Mouse (Mus musculus) neural tube, embryonic 13.5 days (tissue): ENCODE data around the gene Etv1. TPM values are rescaled to one million over a fixed set of nuclear protein-coding genes. Genes with fewer than 3 reads are reported as not detected.

Experiments
- ATAC-seq: fragments of 200-750 bp; cut with Nextera tagmentation; 2 replicates; pipeline ENCODE4 v1.8.0; 2017; ENCODE audit warnings: low read depth, mild to moderate bottlenecking, moderate TSS enrichment, moderate library complexity
- H3K27ac ChIP-seq: fragments of 300-500 bp; sonication (generic); replicated peaks from 2 replicates; pipeline ENCODE4 v1.5.1; 2015; ENCODE audit warnings: moderate library complexity, mild to moderate bottlenecking, inconsistent platforms
- H3K27me3 ChIP-seq: fragments of 300-500 bp; sonication (generic); 2 replicates; pipeline ENCODE4 v1.6.1; 2015; ENCODE audit warnings: mild to moderate bottlenecking, inconsistent platforms
- H3K36me3 ChIP-seq: fragments of 300-500 bp; sonication (generic); 2 replicates; pipeline ENCODE4 v1.6.1; 2015; ENCODE audit warnings: mild to moderate bottlenecking, inconsistent platforms
- H3K4me1 ChIP-seq: fragments of 300-500 bp; sonication (generic); replicated peaks from 2 replicates; pipeline ENCODE4 v1.6.1; 2015; ENCODE audit warnings: inconsistent platforms
- H3K4me2 ChIP-seq: fragments of 300-500 bp; sonication (generic); 2 replicates; pipeline ENCODE4 v1.6.1; 2015; ENCODE audit warnings: inconsistent platforms, mild to moderate bottlenecking, moderate library complexity
- H3K4me3 ChIP-seq: fragments of 300-500 bp; sonication (generic); 2 replicates; pipeline ENCODE4 v1.5.1; 2015; ENCODE audit warnings: mild to moderate bottlenecking, inconsistent platforms
- H3K9ac ChIP-seq: fragments of 300-500 bp; sonication (generic); 2 replicates; pipeline ENCODE4 v1.6.1; 2015; ENCODE audit warnings: moderate library complexity, mild to moderate bottlenecking, inconsistent platforms
- H3K9me3 ChIP-seq: fragments of 300-500 bp; sonication (generic); 2 replicates; pipeline ENCODE4 v1.6.1; 2016; ENCODE audit warnings: inconsistent platforms
- WGBS: fragments of 180-500 bp; shearing (Covaris S2); methylation state at CpG from one replicate; pipeline ENCODE4 v1.1.7; 2015; 5-methylcytosine and 5-hydroxymethylcytosine counted together
- polyA plus RNA-seq: library from polyadenylated mRNA; unstranded; fragments of >200 nt; fragmentation: Nextera tagmentation; extraction: Ambion mirVana; gene quantifications from 2 replicates; pipeline ENCODE4 v1.2.1, GENCODE M21; 2015

Etv1 gene
- polyA plus RNA-seq, 1 experiment from 2014 or later: 33.9 TPM

DNA sequence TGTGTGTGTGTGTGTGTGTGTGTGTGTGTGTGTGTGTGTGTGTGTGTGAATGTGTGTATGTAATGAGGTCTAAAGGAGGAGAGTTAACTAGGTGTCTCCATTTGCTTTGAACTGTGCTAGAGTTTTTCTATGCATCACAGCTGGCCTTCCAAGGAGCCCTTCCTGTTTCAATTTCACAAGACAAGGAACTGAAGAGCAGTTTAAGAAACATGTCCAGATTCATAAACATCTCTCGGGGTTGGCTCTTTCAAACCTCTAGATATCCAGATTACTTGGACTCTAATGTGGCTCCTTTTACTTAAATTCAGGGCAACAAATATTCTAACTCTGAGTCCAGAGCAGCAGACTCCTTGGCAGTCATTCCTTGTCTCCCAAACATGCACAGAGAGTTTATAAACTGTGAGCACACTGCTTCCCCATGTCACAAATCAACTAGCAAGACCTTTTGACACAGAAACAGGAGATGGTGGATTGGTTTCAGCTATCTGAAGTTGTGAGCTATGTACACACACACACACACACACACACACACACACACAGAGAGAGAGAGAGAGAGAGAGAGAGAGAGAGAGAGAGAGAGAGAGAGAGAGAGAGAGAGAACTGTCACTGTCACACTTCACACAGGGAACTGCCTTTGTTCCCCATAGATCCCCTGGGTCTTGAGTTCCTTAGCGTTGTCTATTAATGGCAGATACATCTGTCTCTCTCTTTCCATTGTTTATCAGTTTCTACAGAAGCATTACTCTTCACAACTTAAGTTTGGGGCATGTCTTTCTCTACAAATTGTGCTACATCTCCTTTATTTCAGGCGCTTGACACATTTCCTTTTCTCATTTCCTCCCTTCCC lies 85.0 kb downstream of the Etv1 start:
- no peak for ATAC-seq
- no peak overlapping the region for H3K4me3 ChIP-seq
- no peaks in the 10 kb centered on the region for H3K4me1 ChIP-seq
- no peak overlapping the region for H3K27ac ChIP-seq
- no peak overlapping the region for H3K9ac ChIP-seq
- H3K9me3 ChIP-seq: no peaks in the 10 kb centered on the region
- 70% methylated on average over 3 of the region's 3 CpGs for WGBS
- no peak overlapping the region for H3K4me2 ChIP-seq
- H3K27me3 ChIP-seq: no peaks in the 10 kb centered on the region
- no peaks in the 10 kb centered on the region for H3K36me3 ChIP-seq

DNA sequence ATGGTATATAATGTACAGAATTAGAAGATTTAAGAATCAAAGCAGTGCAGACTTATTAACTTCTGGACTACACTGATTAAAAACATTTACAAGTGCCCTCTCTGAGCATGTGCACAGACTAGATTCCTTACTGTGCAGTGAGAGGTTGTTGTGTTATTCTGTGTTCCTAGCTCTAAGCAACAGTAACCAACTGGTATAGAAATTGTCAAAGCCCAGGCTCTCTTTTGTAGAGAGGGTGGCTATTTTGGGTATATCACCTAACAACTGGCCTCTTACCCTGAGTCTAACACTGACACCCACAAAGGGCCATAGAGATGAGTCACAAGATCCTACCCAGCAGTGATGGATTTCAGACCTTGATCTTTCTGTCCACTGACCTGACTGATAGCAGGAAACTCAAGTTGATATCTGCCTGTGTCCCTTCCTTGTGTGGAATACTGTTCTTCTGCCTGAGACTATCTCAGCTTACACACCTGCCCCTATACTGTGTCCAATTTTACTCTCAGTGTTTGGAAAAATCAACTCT lies 95.4 kb downstream of the Etv1 start:
- ATAC-seq: no peak
- no peak overlapping the region for H3K4me2 ChIP-seq

DNA sequence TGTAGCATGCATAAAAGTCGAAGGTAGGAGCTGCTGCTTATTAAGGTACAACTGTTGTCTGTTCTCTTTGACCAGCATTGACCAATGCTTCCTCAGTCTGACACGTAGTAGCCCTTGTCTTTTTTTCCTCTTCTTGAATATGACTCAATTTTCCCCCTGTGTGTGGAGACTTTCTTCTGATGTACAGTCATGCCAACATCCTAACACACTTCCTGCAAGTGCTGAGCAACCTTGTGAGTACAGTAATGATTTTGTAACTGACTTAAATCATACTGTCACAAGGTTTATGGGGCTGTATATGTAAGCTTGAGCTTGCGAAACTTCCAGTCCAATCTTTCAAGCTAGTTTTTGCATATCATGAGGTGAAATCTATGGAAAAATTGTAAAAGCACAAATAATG lies 125.3 kb downstream of the Etv1 start:
- Histone ChIP-seq H3K27ac (no peak overlapping the region), H3K4me1 (no peaks in the 10 kb centered on the region), H3K4me3 (no peak overlapping the region), H3K4me2 (no peak overlapping the region), H3K9ac (no peak overlapping the region), H3K9me3 (no peaks in the 10 kb centered on the region), H3K36me3 (no peaks in the 10 kb centered on the region), H3K27me3 (no peaks in the 10 kb centered on the region)
- WGBS: 78% methylated on average over 3 of the region's 3 CpGs
- no peak for ATAC-seq

More for the DNA sequence above, 95.4 kb downstream of the Etv1 start:
- no peak overlapping the region for H3K4me3 ChIP-seq
- H3K9ac ChIP-seq: no peak overlapping the region
- H3K27me3 ChIP-seq: no peaks in the 10 kb centered on the region
- H3K4me1 ChIP-seq: no peaks in the 10 kb centered on the region
- no peak overlapping the region for H3K27ac ChIP-seq
- no peaks in the 10 kb centered on the region for H3K36me3 ChIP-seq
- no peaks in the 10 kb centered on the region for H3K9me3 ChIP-seq

DNA sequence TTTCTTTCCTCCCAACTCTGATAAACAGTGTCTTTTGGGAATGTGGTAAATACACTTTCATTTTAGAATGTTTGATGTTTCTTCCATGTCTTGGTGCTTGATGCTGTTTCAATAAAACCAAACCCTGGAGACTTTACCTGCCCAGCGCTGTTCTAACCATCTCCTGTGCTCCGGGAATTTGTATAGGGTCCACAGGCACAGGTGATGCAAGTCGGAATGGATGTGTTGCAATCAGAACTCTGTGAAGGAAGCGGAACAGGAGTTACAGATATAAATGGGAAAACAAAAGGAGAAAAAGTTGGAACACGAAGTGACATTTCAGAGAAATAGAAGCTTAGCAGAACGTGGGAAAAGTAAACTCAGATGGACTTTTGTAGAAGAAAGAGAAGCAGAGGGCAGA lies 127.1 kb downstream of the Etv1 start:
- no peak for ATAC-seq
- Histone ChIP-seq H3K4me3 (no peak overlapping the region), H3K9me3 (no peaks in the 10 kb centered on the region), H3K4me2 (no peak overlapping the region), H3K27me3 (no peaks in the 10 kb centered on the region), H3K36me3 (no peaks in the 10 kb centered on the region), H3K9ac (no peak overlapping the region), H3K4me1 (no peaks in the 10 kb centered on the region), H3K27ac (no peak overlapping the region)
- WGBS: 93% methylated on average over 6 of the region's 6 CpGs

DNA sequence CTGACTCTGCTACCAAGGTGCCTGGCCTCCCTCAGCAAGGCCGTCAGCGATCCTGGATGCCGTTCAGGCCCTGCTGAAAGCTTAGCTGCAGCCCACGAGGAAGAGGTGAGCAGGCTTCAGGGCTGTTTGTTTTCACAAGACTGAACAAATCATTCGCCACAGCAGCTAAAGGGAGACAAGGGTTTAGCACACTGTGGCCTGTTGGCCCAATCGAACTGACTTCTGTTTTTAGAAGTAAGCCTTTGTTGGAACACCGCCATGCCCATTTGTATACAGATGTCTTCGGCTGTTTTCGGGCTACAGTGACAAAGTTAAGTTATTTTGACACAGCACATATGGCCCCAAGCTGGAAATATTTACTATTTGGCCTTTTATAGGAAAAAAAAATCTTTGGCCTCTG lies 127.6 kb downstream of the Etv1 start:
- Histone ChIP-seq H3K9me3 (no peaks in the 10 kb centered on the region), H3K4me1 (no peaks in the 10 kb centered on the region), H3K4me3 (no peak overlapping the region), H3K27ac (no peak overlapping the region), H3K27me3 (no peaks in the 10 kb centered on the region), H3K9ac (no peak overlapping the region), H3K4me2 (no peak overlapping the region), H3K36me3 (no peaks in the 10 kb centered on the region)
- no peak for ATAC-seq
- WGBS: 69% methylated on average over 9 of the region's 9 CpGs

DNA sequence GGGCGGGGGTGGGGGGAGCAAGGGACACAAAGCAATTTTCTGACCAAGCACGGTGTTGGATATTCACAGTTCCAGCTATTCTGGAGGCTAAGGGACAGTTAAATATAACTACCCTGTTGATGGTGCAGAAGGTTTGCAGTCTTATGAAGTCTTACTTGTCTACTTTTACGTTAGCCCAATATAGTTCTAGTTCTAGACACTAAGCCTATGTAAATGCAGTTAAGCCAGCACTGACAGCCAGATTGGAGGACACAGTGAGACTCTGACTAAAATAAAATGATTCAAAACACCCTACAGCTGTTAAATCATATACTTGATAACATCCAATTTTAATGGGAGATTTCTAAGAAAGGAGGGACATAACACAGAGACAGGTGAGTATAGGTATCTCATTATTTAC lies 129.8 kb downstream of the Etv1 start:
- no peaks in the 10 kb centered on the region for H3K4me1 ChIP-seq
- no peak for ATAC-seq

More for the DNA sequence above, 129.8 kb downstream of the Etv1 start:
- no peak overlapping the region for H3K4me2 ChIP-seq
- 94% methylated on average over 3 of the region's 3 CpGs for WGBS
- no peaks in the 10 kb centered on the region for H3K36me3 ChIP-seq
- H3K27ac ChIP-seq: no peak overlapping the region
- no peak overlapping the region for H3K9ac ChIP-seq
- no peaks in the 10 kb centered on the region for H3K9me3 ChIP-seq
- no peak overlapping the region for H3K4me3 ChIP-seq
- H3K27me3 ChIP-seq: no peaks in the 10 kb centered on the region
